11 mouse cellular contexts compared by ENCODE assay signal in genomic region chr16:4897146-4897730, GRCm38 (mm10). TPM values are rescaled to one million over a fixed set of nuclear protein-coding genes. Genes with fewer than 3 reads are reported as not detected.
A peak's percentile ranks its signal among the peaks of the same experiment; 100 is the strongest.
DNase-seq lines count a peak whose midpoint lies in the region; ATAC-seq and TF ChIP-seq lines count a peak whose summit lies in the region.
"Had no signal": no experiment of that assay in that cellular context is flagged by ENCODE, and none has a peak within 500 bp of the region (broad histone marks: within the 10 kb centered on the region; RNA-seq: fewer than 3 reads in every experiment).

No protein-coding gene starts in this region.

- peaks cover 19% of the 10 kb centered on the region for H3K36me3 ChIP-seq in heart, adult 2 months (ENCODE audit: control insufficient read depth, insufficient read depth, low read length)
- no peaks in the 10 kb centered on the region for H3K36me3 ChIP-seq in midbrain, embryonic 11.5 days (ENCODE audit: control insufficient read depth, insufficient read depth, low read length)
- no peaks in the 10 kb centered on the region for H3K36me3 ChIP-seq in midbrain, embryonic 15.5 days (replicated peaks)
- 0 out of 2 replicates have a peak, but pooled peaks cover 6% of the 10 kb centered on the region for H3K36me3 ChIP-seq in intestine, postnatal 0 days (ENCODE audit: control insufficient read depth, insufficient read depth)
- H3K36me3 ChIP-seq in small intestine, adult 2 months (ENCODE audit: control insufficient read depth, insufficient read depth, low read length), result peaks cover 6% of the 10 kb centered on the region; the same call in 1 of the 2 replicates
- H3K36me3 ChIP-seq: embryonic facial prominence, embryonic 15.5 days; lung, embryonic 15.5 days had no signal

- peaks cover 21% of the 10 kb centered on the region for H3K4me1 ChIP-seq in heart, adult 2 months (ENCODE audit: control insufficient read depth, insufficient read depth, low read length)
- no peaks in the 10 kb centered on the region for H3K4me1 ChIP-seq in midbrain, embryonic 11.5 days (ENCODE audit: control insufficient read depth, insufficient read depth, low read length)
- 0 out of 2 replicates have a peak, but pooled peaks cover 5% of the 10 kb centered on the region for H3K4me1 ChIP-seq in midbrain, embryonic 15.5 days
- no peaks in the 10 kb centered on the region for H3K4me1 ChIP-seq in intestine, postnatal 0 days (replicated peaks; ENCODE audit: control insufficient read depth, insufficient read depth, low read length)
- H3K4me1 ChIP-seq in small intestine, adult 2 months (ENCODE audit: control insufficient read depth, insufficient read depth, insufficient read length, low read length), result peaks cover 29% of the 10 kb centered on the region

- no peak for ATAC-seq in midbrain, embryonic 11.5 days (ENCODE audit: low FRiP score)
- no peak for ATAC-seq in midbrain, embryonic 15.5 days (replicated peaks)
- peak; percentile 44 for ATAC-seq in intestine, postnatal 0 days
- ATAC-seq: inflammation-experienced regulatory T-cells, adult 6 months had no signal

- intact Hi-C loops in heart, adult 2 months (cut with DNase I), result loop anchor here (2.0 kb wide), 1 partner anchor 16 kb away; the partner anchor contains the start of gene Ubald1
- intact Hi-C loops in left cerebral cortex, adult 2 months (cut with DNase I), result no loop called here

- H3K79me2 ChIP-seq in heart, adult 2 months (replicated peaks; ENCODE audit: control insufficient read depth, insufficient read depth, low read length), result peaks cover 2% of the 10 kb centered on the region; the same call in 1 of the 2 replicates

- no peak overlapping the region for H3K4me2 ChIP-seq in midbrain, embryonic 11.5 days
- H3K4me2 ChIP-seq in midbrain, embryonic 15.5 days, result no peak overlapping the region
- H3K4me2 ChIP-seq in intestine, postnatal 0 days (replicated peaks; ENCODE audit: low read depth), result no peak overlapping the region
- H3K4me2 ChIP-seq: embryonic facial prominence, embryonic 15.5 days; lung, embryonic 15.5 days had no signal

- no peak for TF ChIP-seq EP300 in heart, adult 2 months (IDR thresholded peaks at IDR 0.05; ENCODE audit: insufficient read depth, low read depth, low read length)

- peak overlapping the region; percentile 51 for H3K27ac ChIP-seq in heart, adult 2 months
- no peak overlapping the region for H3K27ac ChIP-seq in midbrain, embryonic 11.5 days (ENCODE audit: low read depth, low read length)
- H3K27ac ChIP-seq in midbrain, embryonic 15.5 days, result no peak overlapping the region
- peak overlapping the region; percentile 51; the same call in 1 of the 2 replicates for H3K27ac ChIP-seq in intestine, postnatal 0 days (ENCODE audit: low read depth, low read length)
- peak overlapping the region; percentile 77 for H3K27ac ChIP-seq in small intestine, adult 2 months (ENCODE audit: insufficient read depth, low read depth, low read length)
- no peak overlapping the region for H3K27ac ChIP-seq in left cerebral cortex, adult 2 months
- H3K27ac ChIP-seq: embryonic facial prominence, embryonic 15.5 days had no signal

- H3K9me3 ChIP-seq in midbrain, embryonic 11.5 days (ENCODE audit: control insufficient read depth, low read length), result no peaks in the 10 kb centered on the region
- H3K9me3 ChIP-seq in midbrain, embryonic 15.5 days, result no peaks in the 10 kb centered on the region
- H3K9me3 ChIP-seq in intestine, postnatal 0 days (ENCODE audit: control insufficient read depth), result no peaks in the 10 kb centered on the region
- H3K9me3 ChIP-seq: embryonic facial prominence, embryonic 15.5 days; lung, embryonic 15.5 days had no signal

- 0 out of 2 replicates have a peak, but pooled peaks have one; percentile 13 for TF ChIP-seq CTCF in heart, adult 2 months (IDR thresholded peaks at IDR 0.05)
- peak; percentile 63 for TF ChIP-seq CTCF in intestine, postnatal 0 days (IDR thresholded peaks at IDR 0.05; ENCODE audit: low read depth)
- no peak; the same call in 1 of the 2 replicates for TF ChIP-seq CTCF in small intestine, adult 2 months (IDR thresholded peaks at IDR 0.05; ENCODE audit: extremely low read depth, insufficient read length, insufficient replicate concordance, low read depth, low read length)
- TF ChIP-seq CTCF in left cerebral cortex, adult 2 months (IDR thresholded peaks at IDR 0.05), result no peak

- no peak for TF ChIP-seq POLR2A in heart, adult 2 months (IDR thresholded peaks at IDR 0.05; ENCODE audit: insufficient read depth, low read depth, low read length)
- no peak for TF ChIP-seq POLR2A in small intestine, adult 2 months (IDR thresholded peaks at IDR 0.05; ENCODE audit: low read depth, low read length)

- H3K9ac ChIP-seq in heart, adult 2 months (ENCODE audit: low read depth, low read length), result no peak overlapping the region
- no peak overlapping the region for H3K9ac ChIP-seq in midbrain, embryonic 11.5 days (ENCODE audit: low read length)
- no peak overlapping the region for H3K9ac ChIP-seq in midbrain, embryonic 15.5 days
- no peak overlapping the region for H3K9ac ChIP-seq in intestine, postnatal 0 days (ENCODE audit: low read depth, low read length)
- H3K9ac ChIP-seq: embryonic facial prominence, embryonic 15.5 days; lung, embryonic 15.5 days had no signal

- no peak overlapping the region for H3K4me3 ChIP-seq in heart, adult 2 months
- H3K4me3 ChIP-seq in midbrain, embryonic 11.5 days (ENCODE audit: low read depth, low read length), result no peak overlapping the region
- H3K4me3 ChIP-seq in midbrain, embryonic 15.5 days, result no peak overlapping the region
- H3K4me3 ChIP-seq in intestine, postnatal 0 days (ENCODE audit: low read depth, low read length), result no peak overlapping the region
- no peak overlapping the region for H3K4me3 ChIP-seq in small intestine, adult 2 months (ENCODE audit: low read depth, low read length)
- H3K4me3 ChIP-seq in left cerebral cortex, adult 2 months, result no peak overlapping the region
- H3K4me3 ChIP-seq: embryonic facial prominence, embryonic 15.5 days; lung, embryonic 15.5 days had no signal

- 59% methylated on average over 7 of the region's 7 CpGs for WGBS in heart, adult 2 months
- WGBS in midbrain, embryonic 11.5 days, result 47% methylated on average over 7 of the region's 7 CpGs
- WGBS in midbrain, embryonic 15.5 days, result 61% methylated on average over 7 of the region's 7 CpGs
- WGBS in intestine, postnatal 0 days, result 65% methylated on average over 7 of the region's 7 CpGs
- 66% methylated on average over 7 of the region's 7 CpGs for WGBS in small intestine, adult 2 months

- H3K27me3 ChIP-seq in heart, adult 2 months (ENCODE audit: control insufficient read depth, insufficient read depth, low read length), result no peaks in the 10 kb centered on the region
- H3K27me3 ChIP-seq in midbrain, embryonic 11.5 days (ENCODE audit: control insufficient read depth, insufficient read depth, low read length), result no peaks in the 10 kb centered on the region
- no peaks in the 10 kb centered on the region for H3K27me3 ChIP-seq in midbrain, embryonic 15.5 days (replicated peaks)
- H3K27me3 ChIP-seq in intestine, postnatal 0 days (replicated peaks; ENCODE audit: control insufficient read depth, insufficient read depth, low read length), result no peaks in the 10 kb centered on the region
- H3K27me3 ChIP-seq in small intestine, adult 2 months (ENCODE audit: control insufficient read depth, insufficient read depth, low read length), result no peaks in the 10 kb centered on the region
- H3K27me3 ChIP-seq: embryonic facial prominence, embryonic 15.5 days; lung, embryonic 15.5 days had no signal

- no peak for DNase-seq in heart, adult 2 months
- no peak for DNase-seq in heart, postnatal 4 days
- peak; percentile 4 for DNase-seq in midbrain, embryonic 11.5 days (ENCODE audit: low spot score, missing footprints)
- no peak for DNase-seq in left cerebral cortex, adult 2 months (ENCODE audit: extremely low spot score in 1 of 2, low spot score in 2 of 2)
- DNase-seq in cerebellum, adult 11 months, result no peak

RNA-seq across cellular contexts. Expression of gene Mgrn1, which starts 11.2 kb away (rescaled TPM):
- 100 to 1,000 TPM; 148 to 168 TPM for total RNA-seq in heart, adult 2 months (2021)
- polyA plus RNA-seq in heart, adult 2 months (2012; rRNA removed), result 274 and 284 TPM in 2 replicates
- total RNA-seq in heart, postnatal 4 days (2021), result 100 to 1,000 TPM; 170 to 187 TPM
- 63.8 and 66.9 TPM in 2 replicates for polyA plus RNA-seq in midbrain, embryonic 11.5 days (2014; fragmentation: Nextera tagmentation; extraction: Ambion mirVana)
- 124 and 131 TPM in 2 replicates for polyA plus RNA-seq in midbrain, embryonic 15.5 days (2015; fragmentation: Nextera tagmentation; extraction: Ambion mirVana)
- polyA plus RNA-seq in intestine, postnatal 0 days (2015; fragmentation: Nextera tagmentation; extraction: Ambion mirVana), result 57.8 and 62.8 TPM in 2 replicates
- polyA plus RNA-seq in small intestine, adult 2 months (2012; rRNA removed), result 81.9 and 164 TPM in 2 replicates
- total RNA-seq in left cerebral cortex, adult 2 months (2021), result 100 to 1,000 TPM; 208 to 211 TPM

RNA-seq across cellular contexts. Expression of gene Ubald1, which starts 17.1 kb away (rescaled TPM):
- total RNA-seq in heart, adult 2 months (2021), result 10 to 100 TPM; 17.2 to 18.3 TPM
- 18.2 and 24.5 TPM in 2 replicates for polyA plus RNA-seq in heart, adult 2 months (2012; rRNA removed)
- total RNA-seq in heart, postnatal 4 days (2021), result 10 to 100 TPM; 22.6 to 24.8 TPM
- 22.1 and 22.2 TPM in 2 replicates for polyA plus RNA-seq in midbrain, embryonic 11.5 days (2014; fragmentation: Nextera tagmentation; extraction: Ambion mirVana)
- 58.2 and 58.7 TPM in 2 replicates for polyA plus RNA-seq in midbrain, embryonic 15.5 days (2015; fragmentation: Nextera tagmentation; extraction: Ambion mirVana)
- polyA plus RNA-seq in intestine, postnatal 0 days (2015; fragmentation: Nextera tagmentation; extraction: Ambion mirVana), result 22.9 and 24.9 TPM in 2 replicates
- polyA plus RNA-seq in small intestine, adult 2 months (2012; rRNA removed), result 21.0 and 37.1 TPM in 2 replicates
- total RNA-seq in left cerebral cortex, adult 2 months (2021), result 10 to 100 TPM; 91.8 to 93.7 TPM

RNA-seq across cellular contexts. Expression of gene Nudt16l1, which starts 41.3 kb away (rescaled TPM):
- 10 to 100 TPM; 16.7 to 17.1 TPM for total RNA-seq in heart, adult 2 months (2021)
- polyA plus RNA-seq in heart, adult 2 months (2012; rRNA removed), result 38.9 and 44.5 TPM in 2 replicates
- 10 to 100 TPM; 50.7 to 51.3 TPM for total RNA-seq in heart, postnatal 4 days (2021)
- polyA plus RNA-seq in midbrain, embryonic 11.5 days (2014; fragmentation: Nextera tagmentation; extraction: Ambion mirVana), result 120 and 132 TPM in 2 replicates
- polyA plus RNA-seq in midbrain, embryonic 15.5 days (2015; fragmentation: Nextera tagmentation; extraction: Ambion mirVana), result 123 and 132 TPM in 2 replicates
- polyA plus RNA-seq in intestine, postnatal 0 days (2015; fragmentation: Nextera tagmentation; extraction: Ambion mirVana), result 77.7 and 79.5 TPM in 2 replicates
- 23.7 and 42.6 TPM in 2 replicates for polyA plus RNA-seq in small intestine, adult 2 months (2012; rRNA removed)
- 10 to 100 TPM; 70.1 to 71.4 TPM for total RNA-seq in left cerebral cortex, adult 2 months (2021)

Comparison
In these comparisons a context has a peak if more than half of its experiments do, and no peak if none do; other contexts are left out.
1. H3K27ac ChIP-seq: peak in heart, adult 2 months (single experiment), intestine, postnatal 0 days (single experiment) and small intestine, adult 2 months (single experiment); none in midbrain, embryonic 11.5 days (single experiment), midbrain, embryonic 15.5 days (single experiment) and left cerebral cortex, adult 2 months (single experiment).
2. CTCF ChIP-seq: peak in heart, adult 2 months (single experiment) and intestine, postnatal 0 days (single experiment); none in small intestine, adult 2 months (single experiment) and left cerebral cortex, adult 2 months (single experiment).